Mouse (Mus musculus) embryo, embryonic 10 days (tissue): Measurements from ENCODE around the gene Anxa5.
A peak's percentile ranks its signal among the peaks of the same experiment; 100 is the strongest.

ENCODE experiments used
- DNase-seq: peaks from one replicate; pipeline ENCODE4 v3.0.0-alpha.2; 2015; ENCODE audit warnings: low spot score

Gene Anxa5

GRCm38 (mm10) chr3:36475532-36476087 lies at the start of gene Anxa5, which contains the start of gene 1810062G17Rik:
TSS of gene Anxa5 (minus strand) at chr3:36475894.
TSS of gene 1810062G17Rik (plus strand) at chr3:36475937.
- peak; percentile 98 for DNase-seq

- no peak for DNase-seq
Measured at GRCm38 (mm10) chr3:36524466-36524865, 48.8 kb upstream of the Anxa5 start.

- no peak for DNase-seq
Measured at GRCm38 (mm10) chr3:36522137-36522536, 46.4 kb upstream of the Anxa5 start.

GRCm38 (mm10) chr3:36521073-36522060 lies 45.7 kb upstream of the Anxa5 start, which contains the start of gene Gm11549:
TSS of gene Gm11549 (minus strand) at chr3:36521813.
- DNase-seq, result peak; percentile 34

- DNase-seq, result no peak
Measured at GRCm38 (mm10) chr3:36516196-36516595, 40.5 kb upstream of the Anxa5 start.

GRCm38 (mm10) chr3:36511491-36511890 lies 35.8 kb upstream of the Anxa5 start:
- no peak for DNase-seq

GRCm38 (mm10) chr3:36505809-36506735 lies 30.4 kb upstream of the Anxa5 start:
- no peak for DNase-seq

GRCm38 (mm10) chr3:36505306-36505705 lies 29.6 kb upstream of the Anxa5 start:
- DNase-seq, result no peak

- no peak for DNase-seq
Measured at GRCm38 (mm10) chr3:36501546-36501945, 25.9 kb upstream of the Anxa5 start.

- DNase-seq, result no peak
Measured at GRCm38 (mm10) chr3:36500976-36501375, 25.3 kb upstream of the Anxa5 start.

GRCm38 (mm10) chr3:36499418-36499817 lies 23.7 kb upstream of the Anxa5 start:
- no peak for DNase-seq

- no peak for DNase-seq
Measured at GRCm38 (mm10) chr3:36498224-36498623, 22.5 kb upstream of the Anxa5 start.

GRCm38 (mm10) chr3:36496746-36497145 lies 21.1 kb upstream of the Anxa5 start:
- peak; percentile 82 for DNase-seq

- no peak for DNase-seq
Measured at GRCm38 (mm10) chr3:36496273-36496672, 20.6 kb upstream of the Anxa5 start.

GRCm38 (mm10) chr3:36495436-36495835 lies 19.7 kb upstream of the Anxa5 start:
- DNase-seq, result peak; percentile 95

- DNase-seq, result no peak
Measured at GRCm38 (mm10) chr3:36494613-36495012, 18.9 kb upstream of the Anxa5 start.

- no peak for DNase-seq
Measured at GRCm38 (mm10) chr3:36493641-36494283, 18.1 kb upstream of the Anxa5 start.

- DNase-seq, result no peak
Measured at GRCm38 (mm10) chr3:36492716-36493391, 17.2 kb upstream of the Anxa5 start.

GRCm38 (mm10) chr3:36491535-36491934 lies 15.8 kb upstream of the Anxa5 start:
- no peak for DNase-seq

GRCm38 (mm10) chr3:36489590-36489910 lies 13.9 kb upstream of the Anxa5 start:
- no peak for DNase-seq
